Mouse (Mus musculus) liver (tissue): ENCODE measurements at regions not wholly inside any gene's neighbourhood (a gene's known extent, or its start where the extent isn't known, plus 50 kb on each side); places are given as distances from the start of the nearest gene placed in this dataset.
"Not testable (repeated sequence)": the region's sequence is repeated elsewhere in the genome, so short reads cannot be mapped to it uniquely, and the experiment has no call there.

Source experiments
- DNase-seq: peaks from one replicate; pipeline ENCODE4 v3.0.0-alpha.2; 2020; ENCODE audit warnings: mixed read lengths

GRCm38 (mm10) chr7:111969198-111969887 lies 54.0 kb upstream of the Usp47 start:
- peak; percentile 49 for DNase-seq

GRCm38 (mm10) chr7:111968261-111968660 lies 55.0 kb upstream of the Usp47 start:
- no peak for DNase-seq

GRCm38 (mm10) chr7:111966716-111967115 lies 56.6 kb upstream of the Usp47 start:
- DNase-seq: no peak

GRCm38 (mm10) chr7:111963969-111964368 lies 59.3 kb upstream of the Usp47 start:
- no peak for DNase-seq

- DNase-seq: no peak
These were observed 63.3 kb upstream of the Usp47 start for GRCm38 (mm10) chr7:111959977-111960376.

GRCm38 (mm10) chr7:111956671-111957070 lies 66.6 kb upstream of the Usp47 start:
- no peak for DNase-seq

- DNase-seq: no peak
These were observed 83.7 kb upstream of the Usp47 start for GRCm38 (mm10) chr7:111939631-111940030.

- no peak for DNase-seq
These were observed 85.8 kb upstream of the Usp47 start for GRCm38 (mm10) chr7:111937547-111937946.

- no peak for DNase-seq
These were observed 86.2 kb upstream of the Usp47 start for GRCm38 (mm10) chr7:111937102-111937501.

GRCm38 (mm10) chr7:111932725-111933124 lies 90.6 kb upstream of the Usp47 start:
- DNase-seq: no peak

GRCm38 (mm10) chr7:111919961-111920360 lies 103.3 kb upstream of the Usp47 start:
- no peak for DNase-seq

GRCm38 (mm10) chr7:111903741-111904231 lies 119.5 kb upstream of the Usp47 start:
- no peak for DNase-seq

- no peak for DNase-seq
These were observed 117.2 kb upstream of the Galnt18 start for GRCm38 (mm10) chr7:111897016-111897415.

GRCm38 (mm10) chr7:111896255-111896654 lies 116.5 kb upstream of the Galnt18 start:
- peak; percentile 7 for DNase-seq

GRCm38 (mm10) chr7:111882991-111883390 lies 103.2 kb upstream of the Galnt18 start:
- no peak for DNase-seq

- DNase-seq: no peak
These were observed 100.4 kb upstream of the Galnt18 start for GRCm38 (mm10) chr7:111880067-111880675.

GRCm38 (mm10) chr7:111877591-111877990 lies 97.8 kb upstream of the Galnt18 start:
- no peak for DNase-seq

- DNase-seq: no peak
These were observed 96.2 kb upstream of the Galnt18 start for GRCm38 (mm10) chr7:111875949-111876348.

- no peak for DNase-seq
These were observed 89.6 kb upstream of the Galnt18 start for GRCm38 (mm10) chr7:111869337-111869736.

- DNase-seq: no peak
These were observed 83.3 kb upstream of the Galnt18 start for GRCm38 (mm10) chr7:111863035-111863434.

GRCm38 (mm10) chr7:111858291-111858690 lies 78.5 kb upstream of the Galnt18 start:
- not testable (repeated sequence) for DNase-seq

- no peak for DNase-seq
These were observed 77.2 kb upstream of the Galnt18 start for GRCm38 (mm10) chr7:111856977-111857376.

- DNase-seq: no peak
These were observed 75.5 kb upstream of the Galnt18 start for GRCm38 (mm10) chr7:111855309-111855708.

- no peak for DNase-seq
These were observed 66.6 kb upstream of the Galnt18 start for GRCm38 (mm10) chr7:111846417-111846816.
